In the genomic region with DNA sequence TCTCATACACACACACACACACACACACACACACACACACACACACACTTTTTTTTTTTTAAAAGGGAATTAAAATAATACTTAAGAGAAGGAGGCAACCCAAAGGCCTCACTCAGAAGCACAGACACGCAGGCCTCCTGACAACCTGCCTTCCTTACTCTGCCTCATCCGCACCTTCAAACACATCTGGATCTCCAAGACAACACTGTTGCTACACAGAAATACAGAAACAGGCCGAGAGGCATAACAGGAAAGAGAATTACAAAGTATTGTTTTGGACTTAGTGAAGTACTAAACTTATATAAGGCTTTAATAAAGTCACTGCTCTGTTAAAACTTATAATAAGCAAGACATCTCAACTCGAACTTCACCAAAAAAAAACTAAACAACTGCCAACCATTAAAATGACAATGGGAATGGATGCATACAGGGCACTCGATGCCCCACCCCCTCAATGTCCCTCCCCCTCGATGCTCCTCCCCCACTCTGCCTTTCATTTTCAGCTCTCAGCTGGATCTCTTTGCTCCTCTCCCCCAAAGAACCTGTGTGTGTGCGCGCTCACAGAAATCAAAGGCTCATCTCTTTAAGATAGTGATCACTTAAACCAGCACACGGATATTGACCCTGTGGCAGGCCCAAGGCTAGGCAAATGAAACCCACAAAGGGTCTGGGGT, we compare ENCODE assay signal across 14 mouse cellular contexts.
DNase-seq lines count a peak whose midpoint lies in the region; ATAC-seq and TF ChIP-seq lines count a peak whose summit lies in the region.
"Had no signal": no experiment of that assay in that cellular context is flagged by ENCODE, and none has a peak within 500 bp of the region (broad histone marks: within the 10 kb centered on the region; RNA-seq: fewer than 3 reads in every experiment).

No protein-coding gene starts in this region.

- DNase-seq in lung, embryonic 14.5 days = no peak
- DNase-seq in lung, adult 2 months = no peak
- DNase-seq in R1 (ENCODE audit: low read depth, low spot score) = peak; percentile 58
- DNase-seq in liver, embryonic 13.5 days = no peak
- no peak for DNase-seq in left cerebral cortex, adult 8-10 months (ENCODE audit: low spot score in 2 of 2)
- no peak for DNase-seq in left cerebral cortex, postnatal 4 days
- no peak for DNase-seq in cerebellum, postnatal 4 days (ENCODE audit: low spot score in 2 of 2)
- DNase-seq: adrenal gland, postnatal 25 days; cerebellum, adult 8-10 months; right cerebral cortex, adult 18-20 months had no signal

- ATAC-seq in lung, embryonic 14.5 days (ENCODE audit: insufficient read depth) = no peak
- no peak; the same call in 1 of the 2 replicates for ATAC-seq in liver, embryonic 13.5 days (ENCODE audit: low read depth)

- H3K9ac ChIP-seq in lung, embryonic 14.5 days = no peak overlapping the region
- H3K9ac ChIP-seq in liver, embryonic 13.5 days = no peak overlapping the region
- H3K9ac ChIP-seq: hindbrain, embryonic 13.5 days had no signal

- no peak overlapping the region for H3K4me3 ChIP-seq in lung, embryonic 14.5 days (ENCODE audit: low read depth, low read length)
- no peak overlapping the region for H3K4me3 ChIP-seq in lung, adult 2 months (replicated peaks; ENCODE audit: extremely low read depth, low read depth, low read length)
- H3K4me3 ChIP-seq in embryonic fibroblast, embryonic 13.5 days (ENCODE audit: insufficient read depth, low read length) = no peak overlapping the region
- H3K4me3 ChIP-seq in liver, embryonic 13.5 days (replicated peaks) = no peak overlapping the region
- H3K4me3 ChIP-seq: hindbrain, embryonic 13.5 days; myocyte had no signal

- no peak overlapping the region for H3K4me2 ChIP-seq in lung, embryonic 14.5 days
- 0 out of 2 replicates have a peak overlapping the region, but pooled peaks have one; percentile 26 for H3K4me2 ChIP-seq in liver, embryonic 13.5 days
- H3K4me2 ChIP-seq: hindbrain, embryonic 13.5 days had no signal

- H3K4me1 ChIP-seq in lung, embryonic 14.5 days (ENCODE audit: insufficient read depth) = peaks cover 42% of the 10 kb centered on the region
- H3K4me1 ChIP-seq in lung, adult 2 months (ENCODE audit: control insufficient read depth, insufficient read depth, low read length) = peaks cover 24% of the 10 kb centered on the region
- peaks cover 19% of the 10 kb centered on the region for H3K4me1 ChIP-seq in embryonic fibroblast, embryonic 13.5 days (ENCODE audit: control insufficient read depth, insufficient read depth, low read length)
- H3K4me1 ChIP-seq in liver, embryonic 13.5 days (replicated peaks) = peaks cover 47% of the 10 kb centered on the region

- no peaks in the 10 kb centered on the region; the same call in 1 of the 2 replicates for H3K36me3 ChIP-seq in lung, embryonic 14.5 days (ENCODE audit: insufficient read depth)
- H3K36me3 ChIP-seq in liver, embryonic 13.5 days = no peaks in the 10 kb centered on the region
- H3K36me3 ChIP-seq: G1E; hindbrain, embryonic 13.5 days had no signal

- H3K9me3 ChIP-seq in lung, embryonic 14.5 days (ENCODE audit: low read depth, low read length) = no peaks in the 10 kb centered on the region
- no peaks in the 10 kb centered on the region for H3K9me3 ChIP-seq in liver, embryonic 13.5 days (replicated peaks)
- H3K9me3 ChIP-seq: G1E; hindbrain, embryonic 13.5 days had no signal

- 53% methylated on average over 9 of the region's 9 CpGs for WGBS in lung, embryonic 14.5 days
- WGBS in lung, adult 2 months = 51% methylated on average over 9 of the region's 9 CpGs
- WGBS in liver, embryonic 13.5 days (ENCODE audit: insufficient replicate concordance) = 51% methylated on average over 9 of the region's 9 CpGs

- no peak for TF ChIP-seq POLR2A in lung, adult 2 months (IDR thresholded peaks at IDR 0.05; ENCODE audit: borderline replicate concordance, extremely low read depth, low read depth, low read length)
- no peak for TF ChIP-seq POLR2A in embryonic fibroblast, embryonic 13.5 days (IDR thresholded peaks at IDR 0.05; ENCODE audit: low read depth, low read length)

- no peaks in the 10 kb centered on the region for H3K27me3 ChIP-seq in lung, embryonic 14.5 days (ENCODE audit: insufficient read depth, low read length)
- no peaks in the 10 kb centered on the region for H3K27me3 ChIP-seq in liver, embryonic 13.5 days
- H3K27me3 ChIP-seq: hindbrain, embryonic 13.5 days had no signal

- TF ChIP-seq CTCF in lung, embryonic 14.5 days (IDR thresholded peaks at IDR 0.05; ENCODE audit: low read depth) = no peak
- no peak for TF ChIP-seq CTCF in lung, adult 2 months (IDR thresholded peaks at IDR 0.05; ENCODE audit: insufficient read depth, low read length)
- no peak for TF ChIP-seq CTCF in embryonic fibroblast, embryonic 13.5 days (IDR thresholded peaks at IDR 0.05; ENCODE audit: borderline replicate concordance, insufficient read depth, low read length)

- intact Hi-C loops in left cerebral cortex, postnatal 4 days (cut with DNase I) = no loop called here

- peak overlapping the region; percentile 92 for H3K27ac ChIP-seq in lung, embryonic 14.5 days (ENCODE audit: low read depth)
- H3K27ac ChIP-seq in embryonic fibroblast, embryonic 13.5 days (ENCODE audit: insufficient read depth, low read length) = peak overlapping the region; percentile 91
- no peak overlapping the region for H3K27ac ChIP-seq in liver, embryonic 13.5 days
- H3K27ac ChIP-seq: hindbrain, embryonic 13.5 days had no signal
